Comparison of ENCODE assay signal across 8 mouse cellular contexts in genomic region chr9:64049471-64050380, GRCm38 (mm10). TPM values are rescaled to one million over a fixed set of nuclear protein-coding genes. Genes with fewer than 3 reads are reported as not detected.
DNase-seq lines count a peak whose midpoint lies in the region; ATAC-seq and TF ChIP-seq lines count a peak whose summit lies in the region.

No protein-coding gene starts in this region.

- TF ChIP-seq CTCF in liver, adult 2 months (IDR thresholded peaks at IDR 0.05; ENCODE audit: low read depth, low read length) = no peak
- 0 out of 2 replicates have a peak, but pooled peaks have one; percentile 9 for TF ChIP-seq CTCF in midbrain, postnatal 0 days (IDR thresholded peaks at IDR 0.05)

- DNase-seq in 3134 (ENCODE audit: extremely low read depth, insufficient read length, low spot score) (peak; percentile 84), adipocyte (ENCODE audit: low spot score) (peak; percentile 51)
- DNase-seq in embryo, embryonic 10.5 days (ENCODE audit: low spot score) = peak; percentile 88
- peak; percentile 23 to 32 for DNase-seq in gastrocnemius, postnatal 36 days
- peak; percentile 96 for DNase-seq in liver, adult 2 months (ENCODE audit: extremely low read depth, low read depth, low spot score)
- DNase-seq in midbrain, postnatal 0 days (ENCODE audit: low spot score) = peak; percentile 78
- peak; percentile 54 to 72 for DNase-seq in spleen, postnatal 14 days (ENCODE audit: low spot score in 2 of 2)

- TF ChIP-seq POLR2A in liver, adult 2 months (IDR thresholded peaks at IDR 0.05; ENCODE audit: extremely low read depth, insufficient read depth, low read length) = no peak

- intact Hi-C loops in gastrocnemius, postnatal 36 days (cut with DNase I) = no loop called here

- 11% methylated on average over 32 of the region's 32 CpGs for WGBS in intestine, embryonic 15.5 days
- 5% methylated on average over 32 of the region's 32 CpGs for WGBS in liver, adult 2 months
- WGBS in midbrain, postnatal 0 days = 11% methylated on average over 32 of the region's 32 CpGs

- H3K4me2 ChIP-seq in intestine, embryonic 15.5 days (replicated peaks) = peak overlapping the region; percentile 62
- peak overlapping the region; percentile 54 for H3K4me2 ChIP-seq in midbrain, postnatal 0 days (ENCODE audit: low read depth, low read length, poor library complexity, severe bottlenecking)

- H3K27me3 ChIP-seq in intestine, embryonic 15.5 days (replicated peaks) = no peaks in the 10 kb centered on the region
- H3K27me3 ChIP-seq in liver, adult 2 months (ENCODE audit: control insufficient read depth, insufficient read depth, low read length) = no peaks in the 10 kb centered on the region
- H3K27me3 ChIP-seq in midbrain, postnatal 0 days (ENCODE audit: insufficient read depth, low read length) = no peaks in the 10 kb centered on the region

- H3K4me1 ChIP-seq in intestine, embryonic 15.5 days (replicated peaks) = peaks cover 27% of the 10 kb centered on the region
- peaks cover 32% of the 10 kb centered on the region for H3K4me1 ChIP-seq in liver, adult 2 months (ENCODE audit: control insufficient read depth, insufficient read depth, low read length)
- no peaks in the 10 kb centered on the region; the same call in 1 of the 2 replicates for H3K4me1 ChIP-seq in midbrain, postnatal 0 days (ENCODE audit: insufficient read depth, low read length)

- H3K27ac ChIP-seq in intestine, embryonic 15.5 days = peak overlapping the region; percentile 87
- peak overlapping the region; percentile 74 for H3K27ac ChIP-seq in liver, adult 2 months (replicated peaks; ENCODE audit: insufficient read depth, low read depth, low read length)
- H3K27ac ChIP-seq in midbrain, postnatal 0 days (ENCODE audit: low read depth, low read length) = peak overlapping the region; percentile 51; the same call in 1 of the 2 replicates

- H3K36me3 ChIP-seq in intestine, embryonic 15.5 days = no peaks in the 10 kb centered on the region
- H3K36me3 ChIP-seq in liver, adult 2 months (ENCODE audit: control insufficient read depth, insufficient read depth, low read length) = no peaks in the 10 kb centered on the region
- no peaks in the 10 kb centered on the region for H3K36me3 ChIP-seq in midbrain, postnatal 0 days (ENCODE audit: insufficient read depth, low read length)

- peak; percentile 90 for ATAC-seq in intestine, embryonic 15.5 days
- peak; percentile 70 for ATAC-seq in midbrain, postnatal 0 days (ENCODE audit: low FRiP score)

- H3K4me3 ChIP-seq in intestine, embryonic 15.5 days (replicated peaks) = peak overlapping the region; percentile 30
- peak overlapping the region; percentile 26 for H3K4me3 ChIP-seq in liver, adult 2 months (ENCODE audit: insufficient read depth, low read depth, low read length)
- H3K4me3 ChIP-seq in midbrain, postnatal 0 days (ENCODE audit: low read depth, low read length) = peak overlapping the region; percentile 32

- no peaks in the 10 kb centered on the region for H3K79me2 ChIP-seq in liver, adult 2 months (ENCODE audit: control insufficient read depth, insufficient read depth, low read length)

- H3K9ac ChIP-seq in intestine, embryonic 15.5 days = peak overlapping the region; percentile 43
- peak overlapping the region; percentile 3; the same call in 1 of the 2 replicates for H3K9ac ChIP-seq in liver, adult 2 months (ENCODE audit: low read depth, low read length)
- H3K9ac ChIP-seq in midbrain, postnatal 0 days (replicated peaks; ENCODE audit: low read length, poor library complexity, severe bottlenecking) = peak overlapping the region; percentile 47; the same call in 1 of the 2 replicates

- no peaks in the 10 kb centered on the region for H3K9me3 ChIP-seq in intestine, embryonic 15.5 days
- H3K9me3 ChIP-seq in midbrain, postnatal 0 days (ENCODE audit: low read length) = no peaks in the 10 kb centered on the region

RNA-seq across cellular contexts. Expression of gene Smad6, which starts 27.9 kb away (rescaled TPM):
- 1 to 10 TPM; 3.3 to 4.0 TPM for total RNA-seq in gastrocnemius, postnatal 36 days (2021)
- polyA plus RNA-seq in intestine, embryonic 15.5 days (2015; fragmentation: Nextera tagmentation; extraction: Ambion mirVana) = 11.9 and 13.0 TPM in 2 replicates
- total RNA-seq in liver, adult 2 months (2014; rRNA removed) = 4.1 and 6.0 TPM in 2 replicates
- 11.4 and 12.6 TPM in 2 replicates for polyA plus RNA-seq in liver, adult 2 months (2012; rRNA removed)
- 10.4 and 12.7 TPM in 2 replicates for total RNA-seq in midbrain, postnatal 0 days (2014; rRNA removed)
- polyA plus RNA-seq in midbrain, postnatal 0 days (2015; fragmentation: Nextera tagmentation; extraction: Ambion mirVana) = 0.97 and 1.2 TPM in 2 replicates

Comparison
In these comparisons a context has a peak if more than half of its experiments do, and no peak if none do; other contexts are left out.
1. Peak in every context shown above with its lines: DNase-seq, ATAC-seq, H3K4me3 ChIP-seq and H3K27ac ChIP-seq.
2. DNase-seq: peak in every context shown above with its lines; median percentile 96 in liver, adult 2 months; 88 in embryo, embryonic 10.5 days; 84 in 3134; 78 in midbrain, postnatal 0 days; 63 in spleen, postnatal 14 days; 51 in adipocyte; 28 in gastrocnemius, postnatal 36 days.